Mouse (Mus musculus) ovary, postnatal 10 days (tissue): ENCODE measurements around the gene Zfp652.
"Not testable (repeated sequence)": the region's sequence is repeated elsewhere in the genome, so short reads cannot be mapped to it uniquely, and the experiment has no call there.

Source experiments
- DNase-seq: peaks from one replicate; pipeline ENCODE4 v3.0.0; 2022; ENCODE audit warnings: low spot score

The Zfp652 gene

DNA sequence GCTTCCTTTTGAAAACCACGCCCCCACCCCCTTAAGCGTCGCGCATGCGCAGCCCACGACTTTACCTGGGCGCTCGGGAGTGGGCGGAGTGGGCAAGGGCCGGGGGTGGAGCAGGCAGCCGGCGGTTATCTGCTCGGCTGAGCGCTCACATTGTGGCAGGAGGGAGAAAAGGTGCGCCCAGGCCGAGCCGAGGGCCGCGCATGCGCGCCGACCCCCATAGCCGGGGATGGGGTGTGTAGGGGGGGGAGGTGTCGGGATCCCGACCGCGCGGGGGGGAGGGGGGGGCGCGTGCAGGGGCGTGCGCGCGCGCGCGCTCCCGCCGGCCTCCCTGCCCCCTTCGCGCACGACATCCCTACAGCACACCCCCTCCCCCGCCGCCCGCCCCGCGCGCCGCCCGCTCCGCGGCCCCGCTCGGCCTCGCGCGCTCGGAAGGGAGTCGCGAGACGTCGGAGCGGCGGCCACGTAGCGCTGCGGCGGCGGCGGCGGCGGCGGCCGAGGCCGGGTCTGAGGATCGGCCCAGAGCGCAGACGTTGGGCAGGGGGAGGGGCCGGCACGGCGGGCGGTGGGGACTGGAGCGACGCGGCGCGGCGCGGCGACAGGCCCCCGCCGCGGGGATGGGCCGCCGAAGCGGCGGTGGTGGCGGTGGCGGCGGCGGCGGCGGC, at the start of gene Zfp652:
TSS of gene Zfp652 (plus strand) at position 111 of the 662 bp plus-strand sequence.
- peak; percentile 77 for DNase-seq

- DNase-seq, result peak; percentile 62
Observed at GRCm38 (mm10) chr11:95666529-95667149, 45.8 kb upstream of the Zfp652 start, which contains the start of gene Phb. Phb (plus strand) TSS chr11:95666957.

- no peak for DNase-seq
Observed at GRCm38 (mm10) chr11:95667177-95667576, 45.3 kb upstream of the Zfp652 start.

DNA sequence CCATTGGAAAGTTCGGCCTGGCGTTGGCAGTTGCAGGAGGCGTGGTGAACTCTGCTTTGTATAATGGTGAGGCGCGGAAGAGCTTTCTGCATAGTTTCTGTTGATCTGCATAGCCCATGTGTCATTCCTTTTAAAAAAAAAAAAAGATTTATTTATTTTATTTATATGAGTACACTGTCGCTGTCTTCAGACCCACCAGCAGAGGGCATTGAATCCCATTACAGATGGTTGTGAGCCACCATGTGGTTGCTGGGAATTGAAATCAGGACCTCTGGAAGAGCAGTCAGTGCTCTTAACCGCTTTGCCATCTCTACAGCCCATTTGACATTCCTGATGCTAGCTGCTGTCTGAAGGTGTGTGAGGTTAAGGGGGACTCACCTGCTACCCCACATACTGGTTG, 44.4 kb upstream of the Zfp652 start:
- not testable (repeated sequence) for DNase-seq

- DNase-seq, result no peak
Observed at GRCm38 (mm10) chr11:95675498-95675897, 37.0 kb upstream of the Zfp652 start.

- peak; percentile 37 for DNase-seq
Observed at GRCm38 (mm10) chr11:95676307-95676706, 36.2 kb upstream of the Zfp652 start.

DNA sequence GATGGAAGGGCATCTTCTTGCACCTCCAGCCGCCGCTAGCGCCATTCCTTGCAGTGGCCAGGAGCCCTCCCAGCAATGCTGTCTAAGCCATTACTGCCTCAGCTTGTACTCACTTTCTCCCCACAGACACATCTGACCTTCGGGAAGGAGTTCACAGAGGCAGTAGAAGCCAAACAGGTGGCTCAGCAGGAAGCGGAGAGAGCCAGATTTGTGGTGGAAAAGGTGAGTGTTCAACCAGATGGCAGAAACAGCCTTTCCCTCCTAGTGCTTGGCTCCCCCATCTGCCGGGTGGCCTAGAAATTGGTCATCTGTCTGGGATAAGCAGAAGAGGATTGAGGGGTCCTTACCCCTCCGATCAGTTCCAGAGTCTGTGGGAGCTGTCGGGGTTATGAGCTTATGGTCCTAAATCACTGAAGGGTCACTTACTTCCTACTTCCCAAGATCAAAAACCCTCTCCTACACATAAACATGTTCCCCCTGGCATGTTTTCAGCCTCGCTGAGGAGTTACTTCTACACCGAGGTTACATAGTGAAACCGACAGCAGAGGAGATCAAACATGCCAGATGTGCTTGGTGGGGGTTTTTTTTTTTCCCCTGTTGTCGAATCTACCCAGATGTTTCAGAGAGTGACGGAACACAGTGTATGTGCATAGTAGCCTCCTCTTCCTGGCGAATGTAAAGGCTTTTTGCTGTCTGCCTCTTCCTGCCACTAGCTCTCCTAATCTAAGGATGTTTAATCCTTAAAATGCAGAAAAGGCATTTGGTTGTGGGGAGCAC, 34.4 kb upstream of the Zfp652 start:
- DNase-seq, result no peak

- DNase-seq, result no peak
Observed at GRCm38 (mm10) chr11:95681995-95682601, 30.4 kb upstream of the Zfp652 start.

DNA sequence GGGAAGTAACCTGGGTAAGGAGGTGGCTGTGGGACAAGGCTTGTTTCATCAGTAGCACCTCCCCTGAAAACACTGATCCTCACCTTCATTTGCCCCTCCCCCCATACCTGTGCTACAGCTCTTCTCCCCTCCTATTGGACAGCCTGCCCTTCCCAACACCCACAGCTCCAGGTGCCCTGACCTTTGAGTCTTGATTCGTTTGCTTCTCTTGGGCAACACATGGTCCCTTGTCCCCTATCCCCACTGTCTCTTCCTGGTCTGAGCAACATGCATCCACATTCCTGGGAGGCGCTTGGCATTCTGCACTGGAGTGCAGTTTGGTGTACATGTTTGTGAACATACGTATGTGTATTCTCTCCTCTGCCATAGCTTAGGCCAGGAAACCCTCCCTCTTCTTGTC, 29.5 kb upstream of the Zfp652 start:
- DNase-seq, result no peak

GRCm38 (mm10) chr11:95686031-95686430, 26.4 kb upstream of the Zfp652 start:
- peak; percentile 50 for DNase-seq

- DNase-seq, result no peak
Observed at GRCm38 (mm10) chr11:95687084-95687656, 25.3 kb upstream of the Zfp652 start.

- DNase-seq, result no peak
Observed at GRCm38 (mm10) chr11:95688515-95688914, 24.0 kb upstream of the Zfp652 start.

DNA sequence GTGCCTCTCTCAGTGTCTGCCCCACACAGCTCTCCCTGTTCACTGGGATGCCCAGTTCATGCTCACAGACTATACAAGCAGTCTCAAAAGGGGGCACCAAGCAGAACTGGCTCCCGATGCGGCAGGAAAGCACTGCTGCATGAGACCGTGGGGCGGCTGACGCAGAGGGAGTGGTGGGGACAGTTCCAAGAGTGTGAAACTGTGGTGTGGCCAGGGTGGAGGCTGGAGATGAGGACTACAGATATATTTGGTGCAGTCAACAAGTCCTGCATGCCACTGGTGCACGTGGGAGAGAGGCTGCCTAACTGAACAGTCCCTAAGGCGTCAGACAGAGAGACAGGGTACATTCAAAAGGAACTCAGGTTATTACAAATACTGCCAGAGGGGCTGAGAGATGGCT, 23.5 kb upstream of the Zfp652 start:
- no peak for DNase-seq

GRCm38 (mm10) chr11:95689544-95689943, 22.9 kb upstream of the Zfp652 start:
- no peak for DNase-seq

GRCm38 (mm10) chr11:95698541-95698940, 13.9 kb upstream of the Zfp652 start:
- DNase-seq, result no peak

DNA sequence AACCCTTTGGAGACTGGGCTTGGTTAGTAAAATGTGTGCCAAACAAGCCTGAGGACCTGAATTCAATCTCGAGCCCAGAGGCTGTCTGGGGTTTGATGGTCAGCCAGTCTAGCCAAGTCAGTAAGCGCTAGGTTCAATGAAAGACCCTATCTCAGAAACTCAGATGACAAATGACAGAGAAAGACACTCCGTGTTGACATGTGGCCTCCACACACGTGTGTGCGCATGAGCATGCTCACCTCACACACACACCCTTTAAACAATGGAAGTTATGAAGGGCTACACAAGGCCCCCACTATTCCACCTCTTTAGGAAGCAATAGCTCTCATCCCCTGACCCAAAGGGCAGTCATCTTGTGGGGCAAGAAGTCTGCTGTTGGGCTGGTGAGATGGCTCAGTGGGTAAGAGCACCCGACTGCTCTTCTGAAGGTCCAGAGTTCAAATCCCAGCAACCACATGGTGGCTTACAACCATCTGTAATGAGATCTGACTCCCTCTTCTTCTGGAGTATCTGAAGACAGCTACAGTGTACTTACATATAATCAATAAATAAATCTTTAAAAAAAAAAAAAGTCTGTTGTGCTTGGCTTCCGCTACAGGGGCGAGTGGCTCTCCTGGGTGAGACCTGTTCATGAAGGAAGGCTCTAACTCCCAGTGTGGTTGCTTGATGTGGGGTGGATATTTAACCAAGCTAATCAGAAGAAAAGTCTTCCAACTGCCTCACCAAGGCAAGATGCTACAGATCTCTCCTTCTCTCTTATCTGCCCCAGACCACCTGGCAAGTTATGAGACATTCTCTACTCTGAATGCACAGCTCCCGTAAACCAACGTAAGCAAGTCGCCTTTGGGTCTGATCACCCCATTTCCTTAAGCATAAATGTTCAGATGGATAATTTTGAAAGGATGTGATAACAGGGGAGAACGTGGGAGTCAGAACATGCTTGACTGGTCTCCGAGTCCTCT, 11.4 kb upstream of the Zfp652 start:
- no peak for DNase-seq

DNA sequence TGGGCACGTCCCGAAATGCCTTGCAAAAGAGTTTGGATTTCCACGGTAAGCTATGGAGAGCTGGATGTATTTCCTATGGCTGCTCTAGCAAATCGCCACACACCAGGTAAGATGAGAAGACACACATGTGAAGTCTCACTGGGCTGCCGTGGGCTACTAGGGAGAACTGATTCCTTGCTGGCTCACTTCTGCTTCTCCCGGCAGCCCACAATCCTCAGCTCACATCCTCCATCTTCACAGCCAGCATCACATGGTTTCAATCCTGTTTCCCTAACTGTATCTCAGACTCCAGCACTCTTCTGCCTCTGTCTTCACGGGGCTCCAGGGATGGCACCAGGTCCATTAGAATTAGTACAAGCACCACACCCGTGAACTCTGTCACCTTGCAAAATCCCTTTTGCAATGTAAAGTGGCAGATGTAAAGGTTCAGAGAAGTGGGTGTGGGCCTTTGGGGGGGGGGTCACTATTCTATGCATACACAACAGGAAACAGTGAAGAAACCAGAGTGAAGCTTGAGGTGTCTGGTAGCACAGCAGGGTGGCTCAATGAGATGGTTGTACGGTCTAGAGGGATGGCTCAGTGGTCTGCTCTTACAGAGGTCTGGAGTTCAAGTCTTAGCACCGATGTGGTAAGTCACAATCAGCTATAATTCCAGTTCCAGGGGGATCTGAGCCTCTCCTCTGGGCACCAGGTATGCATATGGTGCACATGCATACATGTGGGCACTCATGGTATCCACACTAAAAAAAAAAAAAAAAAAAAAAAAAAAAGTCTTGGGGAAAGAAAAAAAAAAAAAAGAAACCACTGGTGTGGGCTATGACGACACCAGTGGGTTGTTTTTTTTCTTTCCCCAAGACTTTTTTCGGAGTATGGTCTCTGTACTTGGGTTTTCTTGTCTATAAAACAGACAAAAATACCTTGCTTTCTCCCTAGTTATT, 8.2 kb upstream of the Zfp652 start:
- no peak for DNase-seq

- no peak for DNase-seq
Observed at GRCm38 (mm10) chr11:95704970-95705330, 7.5 kb upstream of the Zfp652 start.

DNA sequence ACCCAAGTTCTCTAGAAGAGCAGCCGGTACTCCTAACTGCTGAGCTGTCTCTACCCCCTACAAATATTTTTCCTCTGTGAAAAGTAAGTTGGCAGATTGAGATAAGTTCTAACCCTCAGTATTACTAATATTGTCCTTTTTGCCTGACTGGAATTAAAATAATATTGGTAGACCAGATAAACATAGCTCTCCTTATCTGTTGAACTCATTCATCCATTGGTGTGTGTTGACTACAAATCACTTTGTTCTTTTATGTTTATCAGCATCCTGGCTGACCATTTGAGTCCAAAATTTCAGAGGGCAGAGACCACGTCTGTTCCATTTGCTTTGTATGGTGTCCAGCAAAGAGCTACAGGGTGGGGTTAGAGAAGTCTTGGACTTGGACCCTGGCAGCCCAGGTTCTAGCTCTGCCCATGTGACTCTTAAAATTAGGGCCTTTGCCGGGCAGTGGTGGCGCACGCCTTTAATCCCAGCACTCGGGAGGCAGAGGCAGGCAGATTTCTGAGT, 2.9 kb upstream of the Zfp652 start:
- DNase-seq, result no peak

DNA sequence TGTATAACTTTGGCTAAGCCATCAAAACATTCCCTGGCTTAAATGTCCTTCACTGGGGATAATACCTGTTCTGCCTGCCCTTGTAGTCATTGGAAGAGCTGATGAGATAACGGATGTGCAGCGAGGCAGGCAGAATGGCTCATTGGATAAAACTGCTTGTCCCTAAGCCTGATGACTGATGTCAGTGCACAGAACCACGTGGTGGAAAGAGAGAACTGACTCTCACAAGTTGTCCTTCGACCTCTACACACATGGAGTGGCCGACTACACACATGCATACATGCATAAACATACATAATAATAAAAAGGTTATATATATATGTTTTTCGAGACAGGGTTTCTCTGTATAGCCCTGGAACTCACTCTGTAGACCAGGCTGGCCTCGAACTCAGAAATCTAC, 2.0 kb upstream of the Zfp652 start:
- no peak for DNase-seq
